Mouse (Mus musculus) heart, adult 2 months (tissue): ENCODE measurements around the gene Odf4.

Experiments used
- CTCF ChIP-seq: fragments of 200-600 bp; IDR thresholded peaks from 2 replicates; pipeline ENCODE4 v1.8.1; 2022; ENCODE audit warnings: antibody characterized with exemption, mild to moderate bottlenecking, moderate library complexity
- EP300 ChIP-seq: fragments of 200-500 bp; IDR thresholded peaks from 2 replicates; pipeline ENCODE4 v1.6.1; 2011; ENCODE audit warnings: low read depth, low read length, control low read depth; ENCODE audit not compliant: insufficient read depth
- POLR2A ChIP-seq: fragments of 200-500 bp; IDR thresholded peaks from 2 replicates; pipeline ENCODE4 v1.6.1; 2011; ENCODE audit warnings: mild to moderate bottlenecking, low read depth, low read length, control low read depth; ENCODE audit not compliant: insufficient read depth

- TF ChIP-seq POLR2A: no peak
- TF ChIP-seq CTCF: no peak
- no peak for TF ChIP-seq EP300
These were observed 20.7 kb upstream of the Odf4 start for GRCm38 (mm10) chr11:68947542-68947993.
